ENCODE assay signal across 8 mouse cellular contexts in genomic region chr3:51156386-51157290, GRCm38 (mm10).
DNase-seq lines count a peak whose midpoint lies in the region; ATAC-seq and TF ChIP-seq lines count a peak whose summit lies in the region.

No protein-coding gene starts in this region.

- H3K27me3 ChIP-seq in forebrain, embryonic 15.5 days, result no peaks in the 10 kb centered on the region
- no peaks in the 10 kb centered on the region for H3K27me3 ChIP-seq in liver, postnatal 0 days (ENCODE audit: insufficient read depth, low read length)

- H3K36me3 ChIP-seq in forebrain, embryonic 15.5 days, result no peaks in the 10 kb centered on the region
- H3K36me3 ChIP-seq in liver, postnatal 0 days (replicated peaks; ENCODE audit: insufficient read depth, low read length), result no peaks in the 10 kb centered on the region

- peak; percentile 92 for DNase-seq in Muller cell, postnatal 12 days (ENCODE audit: inconsistent ontology term)
- DNase-seq in cerebellum, adult 18-20 months, result peak; percentile 29 to 48
- peak; percentile 69 to 76 for DNase-seq in heart, postnatal 14 days
- peak; percentile 82 for DNase-seq in layer of hippocampus, adult 11-12 months (ENCODE audit: low spot score)
- DNase-seq in liver, postnatal 0 days, result peak; percentile 84
- peak; percentile 65 for DNase-seq in ovary, postnatal 36 days (ENCODE audit: low spot score)
- no peak for DNase-seq in thymus, postnatal 10 days (ENCODE audit: low spot score in 2 of 2)

- peak; percentile 92 for TF ChIP-seq EP300 in liver, postnatal 0 days (IDR thresholded peaks at IDR 0.05; ENCODE audit: low read depth)

- TF ChIP-seq CTCF in liver, postnatal 0 days (IDR thresholded peaks at IDR 0.05; ENCODE audit: low read depth), result peak; percentile 86

- 44% methylated on average over 20 of the region's 20 CpGs for WGBS in forebrain, embryonic 15.5 days
- 27% methylated on average over 20 of the region's 20 CpGs for WGBS in liver, postnatal 0 days (ENCODE audit: insufficient replicate concordance)

- H3K27ac ChIP-seq in forebrain, embryonic 15.5 days (replicated peaks), result peak overlapping the region; percentile 46; the same call in 1 of the 2 replicates
- H3K27ac ChIP-seq in liver, postnatal 0 days (ENCODE audit: low read depth), result peak overlapping the region; percentile 90

- peak; percentile 72 for ATAC-seq in forebrain, embryonic 15.5 days (replicated peaks)
- ATAC-seq in liver, postnatal 0 days, result peak; percentile 92

- H3K9me3 ChIP-seq in forebrain, embryonic 15.5 days, result no peaks in the 10 kb centered on the region
- H3K9me3 ChIP-seq in liver, postnatal 0 days (ENCODE audit: low read length), result no peaks in the 10 kb centered on the region

- intact Hi-C loops in heart, postnatal 14 days (cut with DNase I), result no loop called here

- H3K4me1 ChIP-seq in forebrain, embryonic 15.5 days, result peaks cover 13% of the 10 kb centered on the region
- H3K4me1 ChIP-seq in liver, postnatal 0 days (ENCODE audit: insufficient read depth), result peaks cover 24% of the 10 kb centered on the region

- H3K9ac ChIP-seq in forebrain, embryonic 15.5 days (replicated peaks), result no peak overlapping the region
- H3K9ac ChIP-seq in liver, postnatal 0 days (replicated peaks), result peak overlapping the region; percentile 3

- no peak overlapping the region for H3K4me3 ChIP-seq in forebrain, embryonic 15.5 days
- H3K4me3 ChIP-seq in liver, postnatal 0 days (ENCODE audit: low read depth, low read length), result 0 out of 2 replicates have a peak overlapping the region, but pooled peaks have one; percentile 1

- no peak overlapping the region for H3K4me2 ChIP-seq in forebrain, embryonic 15.5 days (replicated peaks)
- H3K4me2 ChIP-seq in liver, postnatal 0 days (ENCODE audit: low read depth, low read length), result peak overlapping the region; percentile 62

Comparison
In these comparisons a context has a peak if more than half of its experiments do, and no peak if none do; other contexts are left out.
1. DNase-seq: peak in Muller cell, postnatal 12 days (single experiment), cerebellum, adult 18-20 months (2 of 2), heart, postnatal 14 days (2 of 2), layer of hippocampus, adult 11-12 months (single experiment), liver, postnatal 0 days (single experiment) and ovary, postnatal 36 days (single experiment); none in thymus, postnatal 10 days (0 of 2).